Mouse (Mus musculus) right cerebral cortex, postnatal 36 days (tissue): ENCODE measurements around the gene Slmap.

ENCODE experiments used
- DNase-seq, 2 experiments: peaks; one replicate each; pipeline ENCODE4 v3.0.0; 2022; ENCODE audit warnings: low spot score in 2 of 2, mixed read lengths in 1 of 2

Slmap gene

DNA sequence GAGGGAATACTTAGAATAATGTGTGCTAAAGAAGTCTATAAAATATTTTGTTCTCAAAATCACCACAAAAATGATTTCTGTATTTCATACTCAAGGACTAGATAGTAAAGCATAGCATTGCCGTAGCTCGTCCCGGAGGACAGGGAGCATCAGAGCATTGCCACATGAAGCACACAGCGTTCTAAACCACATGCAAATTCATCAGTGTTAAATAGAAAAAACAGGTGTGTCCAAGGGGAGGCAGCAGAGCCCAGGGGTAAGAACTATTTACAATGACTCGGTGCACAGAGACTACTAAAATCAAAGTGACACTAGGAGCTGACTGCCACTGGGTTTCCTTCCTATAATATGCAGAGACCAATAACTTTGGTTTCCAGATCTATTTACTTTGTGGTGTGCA, 57.0 kb downstream of the Slmap start:
- DNase-seq: no peak

DNA sequence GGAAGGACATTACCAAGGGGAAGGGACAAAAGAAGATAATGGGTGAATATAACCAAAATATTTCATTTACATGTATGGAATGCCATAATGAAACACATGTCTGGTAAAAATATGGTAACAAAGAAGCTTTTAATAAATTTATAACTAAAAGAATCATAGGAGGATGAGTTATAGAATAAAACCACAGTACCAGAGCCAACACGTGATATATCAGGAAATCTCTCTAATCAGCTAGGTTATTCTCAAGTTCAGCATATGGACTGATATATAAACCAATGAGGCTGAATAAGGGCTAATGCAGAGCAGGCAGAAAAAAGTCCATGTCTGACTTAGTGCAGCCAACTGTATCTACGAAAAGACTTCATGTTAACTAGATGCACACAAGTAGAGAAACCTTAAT, 58.3 kb downstream of the Slmap start:
- DNase-seq: no peak

DNA sequence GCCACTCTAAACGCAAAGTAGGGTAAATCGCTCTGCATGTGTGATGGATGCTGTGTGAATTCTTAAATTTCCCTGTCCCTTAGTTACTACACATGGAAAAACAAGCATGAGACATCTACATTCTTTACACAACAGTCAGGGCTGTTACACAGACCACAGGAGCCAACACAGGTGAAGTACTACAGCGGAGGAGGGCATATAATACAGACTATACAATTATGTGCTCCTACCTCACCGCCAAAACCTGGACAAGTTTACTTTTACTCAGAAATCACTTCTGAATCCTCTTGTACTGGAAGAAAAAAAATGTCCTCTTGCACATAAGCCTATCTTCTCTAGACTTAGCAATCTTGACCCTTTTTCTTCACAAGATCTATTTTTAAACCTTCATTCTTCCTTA, 66.8 kb downstream of the Slmap start:
- DNase-seq: no peak

DNA sequence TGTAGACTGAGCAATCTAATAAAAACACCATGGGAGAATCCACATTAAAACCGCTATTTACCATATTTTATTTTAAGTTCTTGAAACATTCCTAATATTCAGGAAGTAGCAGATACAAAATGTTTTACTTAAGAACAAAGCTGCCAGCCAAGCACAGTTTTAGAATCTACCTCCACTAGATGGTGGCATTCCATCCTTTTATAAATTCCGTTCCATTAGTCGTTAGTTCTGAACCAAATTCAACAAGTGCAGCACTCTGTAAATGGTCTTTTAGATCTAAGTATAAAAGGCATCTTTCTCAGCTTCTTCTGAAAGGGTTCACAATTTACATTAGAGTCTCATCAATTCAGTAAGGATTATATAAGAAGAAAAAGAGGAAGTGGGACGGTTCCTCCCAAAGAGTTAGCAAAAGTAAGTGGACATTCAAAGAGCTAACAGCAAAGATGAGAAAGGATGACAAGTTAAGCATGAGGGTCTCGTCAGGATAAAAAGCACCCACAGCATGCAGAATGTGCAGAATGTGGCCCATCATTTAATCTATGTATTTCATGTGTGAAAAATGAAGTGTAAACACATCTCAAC, 68.1 kb downstream of the Slmap start:
- no peak for DNase-seq

DNA sequence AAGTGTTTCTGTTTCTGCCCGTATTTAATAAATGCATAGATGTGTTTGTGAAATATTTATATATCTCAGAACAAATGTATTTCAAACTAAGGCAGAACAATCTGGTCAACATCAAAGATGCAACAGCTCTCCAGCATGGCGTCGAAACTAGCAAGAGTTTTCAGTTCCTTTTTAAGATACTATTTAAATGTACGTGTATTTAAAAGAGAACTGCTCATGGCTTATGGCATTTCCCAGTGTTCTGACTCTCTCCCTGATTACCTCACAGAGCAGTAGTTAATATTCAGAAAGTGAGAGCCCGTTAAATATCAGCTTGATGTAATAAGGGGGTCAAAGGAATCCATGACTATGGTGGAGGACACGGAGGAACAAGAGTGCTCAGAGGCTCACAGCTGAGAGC, 68.8 kb downstream of the Slmap start:
- DNase-seq: no peak

DNA sequence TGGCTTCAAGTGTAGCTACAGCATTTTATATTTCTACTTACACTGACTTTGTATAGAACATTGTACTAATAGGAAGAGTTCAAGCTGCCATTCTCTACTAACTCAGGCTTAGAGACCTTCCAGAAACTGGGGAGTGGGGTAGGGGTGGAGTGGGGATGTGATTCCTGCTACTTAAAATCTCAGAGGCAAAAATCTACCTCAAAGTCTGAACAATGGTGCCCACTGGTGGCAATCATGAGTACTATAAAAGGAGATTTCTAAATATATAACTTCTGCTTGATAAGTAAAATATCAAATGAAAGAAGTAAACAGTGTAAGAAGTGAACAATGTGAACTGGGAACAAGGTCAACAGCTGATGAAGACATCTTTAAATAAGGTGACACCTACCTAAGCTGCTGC, 75.2 kb downstream of the Slmap start:
- no peak for DNase-seq

DNA sequence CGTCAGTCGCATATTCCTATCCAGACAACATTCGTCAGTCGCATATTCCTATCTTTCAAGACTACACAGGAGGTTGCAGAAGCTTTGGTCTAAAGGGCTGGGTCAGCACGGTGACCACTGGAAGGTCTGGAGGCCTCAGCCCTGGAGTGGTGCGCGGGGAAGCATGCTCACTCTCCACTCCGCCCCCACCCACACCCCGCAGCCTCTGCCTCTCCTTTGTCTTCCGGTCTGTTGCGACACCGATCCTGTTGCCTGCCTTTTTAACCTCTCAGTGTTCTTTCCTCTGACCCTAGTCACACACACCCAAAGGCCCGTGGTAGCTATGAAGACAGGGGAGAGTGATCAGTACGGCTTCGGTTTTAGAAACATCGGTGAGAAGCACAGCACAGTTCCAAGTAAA, 79.9 kb downstream of the Slmap start:
- DNase-seq: no peak

DNA sequence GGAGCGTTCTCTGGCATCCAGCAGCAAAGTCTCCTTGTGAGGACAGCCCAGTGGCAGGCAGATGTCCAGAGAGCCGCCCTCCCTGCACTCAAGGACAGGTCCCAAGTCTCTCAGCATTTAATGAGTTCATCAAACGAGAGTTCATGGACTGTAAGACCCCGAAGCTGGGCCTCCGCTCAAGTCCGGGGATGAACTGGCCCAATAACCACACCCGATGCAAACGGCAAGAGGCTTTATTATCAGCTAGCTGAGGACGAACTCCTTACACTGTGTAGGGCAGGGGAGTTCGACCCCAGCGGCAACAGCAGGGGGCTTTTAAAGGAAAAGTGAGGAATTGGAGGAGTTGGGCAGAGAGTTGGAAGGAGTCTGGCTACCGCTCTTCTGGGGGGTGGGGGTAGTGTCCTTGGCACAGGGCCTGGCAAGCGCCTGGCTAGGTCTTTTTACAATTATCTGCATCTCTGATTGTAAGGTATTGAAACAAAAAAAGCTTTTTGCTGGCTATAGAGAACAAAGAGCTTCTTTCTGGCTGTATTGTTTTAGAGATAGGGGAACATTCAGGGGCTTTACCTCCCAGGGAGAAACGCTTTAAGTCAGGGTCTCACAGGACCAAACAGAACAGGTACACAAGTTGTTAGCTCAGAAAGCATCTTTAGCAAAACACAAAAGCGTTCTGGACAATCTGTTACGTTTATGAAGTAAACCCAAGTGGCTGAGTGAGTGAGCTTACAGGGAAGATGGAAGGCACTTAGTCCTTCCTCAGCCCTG, 84.5 kb downstream of the Slmap start:
- DNase-seq: no peak

DNA sequence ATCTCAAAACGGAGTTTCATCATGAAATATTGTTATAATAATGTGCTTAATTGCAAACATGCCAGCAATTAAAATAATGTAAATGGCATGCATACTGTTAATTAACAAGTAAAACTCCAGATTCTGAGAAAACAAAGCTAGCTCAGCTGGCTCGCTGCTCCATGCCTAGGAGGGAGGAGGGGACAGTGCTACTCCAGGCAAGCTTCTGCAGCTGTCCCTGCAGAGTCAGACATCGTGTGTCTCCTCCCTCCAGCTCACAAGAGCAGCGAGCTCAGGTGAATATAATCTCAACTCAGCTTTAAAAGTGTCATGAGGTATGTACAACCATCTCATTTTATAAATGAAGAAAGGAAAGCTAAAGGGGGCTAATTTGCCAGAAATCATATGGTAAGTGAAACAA, 86.2 kb downstream of the Slmap start:
- DNase-seq: no peak

DNA sequence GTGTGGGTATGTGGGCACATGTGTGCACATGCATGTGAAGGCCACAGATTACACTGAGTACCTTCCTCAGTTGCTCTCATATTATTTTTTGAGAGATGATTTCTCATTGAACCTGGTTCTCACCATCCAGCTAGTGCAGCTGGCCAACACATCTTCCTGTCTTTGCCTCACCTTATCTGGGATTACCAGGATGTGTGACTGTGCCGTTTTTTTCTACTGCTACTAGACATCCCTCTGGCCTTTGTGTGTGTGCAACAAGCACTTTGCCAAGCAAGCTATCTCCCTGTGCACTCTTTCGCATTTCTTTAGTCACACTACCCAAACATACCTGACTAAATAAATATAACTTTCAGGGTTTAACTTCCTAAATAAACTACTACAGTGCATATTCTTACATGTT, 87.5 kb downstream of the Slmap start:
- no peak for DNase-seq

DNA sequence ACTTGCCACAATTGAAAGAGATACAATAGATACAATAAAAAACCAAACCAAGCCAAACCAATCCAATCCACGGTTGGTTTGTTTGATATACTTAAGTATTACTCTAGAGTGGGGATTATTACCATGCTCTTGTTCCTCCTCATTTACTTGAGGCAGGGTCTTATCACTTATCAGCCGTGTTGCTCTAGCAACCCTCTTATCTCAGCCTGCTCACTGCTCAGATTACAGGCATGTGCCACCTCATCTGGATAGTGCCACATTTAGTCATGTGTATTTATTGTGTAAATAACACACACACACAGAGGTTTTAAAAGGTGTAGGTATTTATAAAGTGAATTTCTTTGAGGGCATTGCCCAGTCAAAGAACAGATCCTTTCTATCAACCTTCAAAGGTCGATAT, 88.2 kb downstream of the Slmap start:
- DNase-seq: no peak

DNA sequence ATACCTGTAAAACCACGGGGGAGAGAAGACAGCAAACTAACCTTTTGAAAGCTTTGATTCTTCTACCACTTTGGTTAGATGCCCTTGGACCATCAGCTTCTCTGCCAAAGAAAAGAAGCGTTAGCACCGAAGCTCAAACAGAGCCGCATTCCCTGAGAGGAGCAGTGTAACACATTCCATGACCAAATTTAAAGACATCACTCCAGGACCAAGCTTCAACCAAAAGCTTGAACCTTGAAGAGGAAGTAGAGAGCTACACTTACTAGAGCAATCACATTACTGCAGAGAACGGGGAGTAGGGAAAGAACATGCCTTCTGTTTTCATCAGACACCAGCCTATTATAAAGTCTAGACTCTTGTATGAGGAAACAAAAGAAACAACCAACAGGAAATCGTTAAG, 92.2 kb downstream of the Slmap start:
- no peak for DNase-seq

DNA sequence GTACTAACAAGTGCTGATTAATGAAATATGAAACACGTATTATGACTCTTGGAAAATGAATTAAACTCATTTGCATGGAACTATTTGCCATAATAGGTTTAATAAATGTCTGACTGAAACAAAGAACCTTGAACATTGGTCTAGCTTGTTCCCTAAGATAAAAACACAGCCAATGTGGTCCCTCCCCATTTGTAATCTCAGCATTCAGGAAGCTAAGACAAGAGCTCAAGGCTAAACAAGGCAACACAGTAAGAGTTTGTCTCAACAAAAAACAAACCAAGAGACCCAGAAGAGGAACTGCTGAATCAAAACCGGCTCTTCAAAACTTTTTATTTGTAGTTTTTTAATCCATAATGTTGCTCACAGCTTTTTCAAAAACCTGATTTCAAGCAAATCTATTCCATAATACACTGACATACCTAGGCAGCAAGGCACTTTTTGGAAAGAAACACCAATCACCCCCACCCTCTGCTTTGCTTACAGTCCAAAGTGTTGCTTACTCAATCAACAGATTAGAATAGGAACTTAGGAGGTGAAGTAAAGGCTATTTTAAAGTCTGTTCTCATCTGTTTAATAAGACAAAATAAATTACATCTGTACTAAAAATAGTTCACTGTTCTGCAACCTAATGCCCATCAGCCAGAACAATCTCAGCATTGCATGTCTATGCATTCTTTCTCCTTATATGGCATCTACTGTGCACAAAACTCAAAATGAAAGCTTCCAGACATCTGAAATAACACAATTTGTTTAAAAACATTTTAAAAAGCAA, 93.5 kb downstream of the Slmap start:
- no peak for DNase-seq

DNA sequence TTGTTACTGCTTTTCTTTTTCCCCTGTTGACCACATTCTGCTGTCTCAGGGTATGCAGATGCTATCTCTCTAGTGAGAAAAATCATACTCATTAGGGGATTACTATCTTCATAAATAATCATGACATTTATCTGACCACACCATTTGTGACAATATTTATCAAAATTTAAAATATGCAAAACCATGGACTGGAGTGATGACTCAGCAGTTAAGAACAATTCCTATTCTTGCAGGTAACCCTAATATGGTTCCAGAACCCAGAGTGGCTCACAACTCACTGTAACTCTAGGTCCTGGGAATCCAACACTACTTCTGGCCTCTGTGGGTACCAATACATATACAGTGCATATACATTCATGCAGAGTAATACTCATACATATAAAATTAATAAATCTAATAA, 94.7 kb downstream of the Slmap start:
- DNase-seq: no peak

DNA sequence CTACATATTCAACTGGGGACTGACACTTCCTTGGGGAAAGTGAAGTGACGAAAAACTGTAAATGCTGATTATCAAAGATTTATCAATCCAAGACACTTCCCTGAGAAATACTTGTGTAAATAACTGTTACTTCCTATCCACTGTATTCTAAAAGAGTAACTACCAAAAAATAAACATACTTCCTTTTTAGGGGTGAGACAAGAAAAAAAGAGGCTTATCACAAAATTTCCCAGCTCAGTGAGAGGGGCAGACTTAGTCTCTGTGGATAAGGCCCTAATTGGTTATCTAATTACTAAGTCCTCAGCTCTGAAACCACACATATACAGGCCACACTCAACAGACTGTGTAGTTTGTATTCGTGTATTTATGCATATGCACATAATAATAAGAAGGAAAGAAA, 97.0 kb downstream of the Slmap start:
- no peak for DNase-seq

DNA sequence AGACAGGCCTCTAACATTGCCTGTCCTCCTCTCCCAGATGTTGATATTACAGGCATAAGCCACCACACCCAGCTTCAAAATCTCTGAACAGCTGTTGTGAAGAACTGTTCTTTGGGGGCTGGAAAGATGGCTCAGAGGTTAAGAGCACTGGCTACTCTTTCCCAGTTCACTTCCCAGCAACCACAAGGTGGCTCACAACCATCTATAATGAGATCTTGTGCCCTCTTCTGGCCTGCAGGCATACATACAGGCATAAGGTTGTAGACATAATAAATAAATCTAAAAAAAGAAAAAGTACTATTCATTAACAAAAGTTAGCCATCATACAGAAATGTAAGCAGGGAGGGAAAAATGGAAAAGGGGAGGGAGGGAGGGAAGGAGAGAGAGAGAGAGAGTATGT, 98.4 kb downstream of the Slmap start:
- no peak for DNase-seq

DNA sequence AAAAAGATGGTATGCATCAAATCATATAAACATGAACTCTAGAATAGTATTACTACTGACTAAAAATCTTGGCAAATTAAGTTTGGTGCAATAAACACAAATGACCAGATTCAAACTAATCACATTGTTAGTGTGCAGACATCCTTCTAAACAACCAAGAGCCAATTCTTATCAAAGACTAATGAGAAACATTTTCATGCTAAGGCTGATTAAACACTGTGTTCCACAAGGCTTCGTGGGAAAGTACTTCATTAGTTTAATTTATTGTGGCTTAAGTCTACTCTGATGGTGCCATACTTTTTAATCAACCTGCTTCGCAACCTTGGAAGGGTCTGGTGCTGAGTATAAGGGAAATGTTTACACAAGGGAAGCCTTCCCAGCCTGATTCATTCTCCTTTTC, 102.4 kb downstream of the Slmap start:
- no peak for DNase-seq

DNA sequence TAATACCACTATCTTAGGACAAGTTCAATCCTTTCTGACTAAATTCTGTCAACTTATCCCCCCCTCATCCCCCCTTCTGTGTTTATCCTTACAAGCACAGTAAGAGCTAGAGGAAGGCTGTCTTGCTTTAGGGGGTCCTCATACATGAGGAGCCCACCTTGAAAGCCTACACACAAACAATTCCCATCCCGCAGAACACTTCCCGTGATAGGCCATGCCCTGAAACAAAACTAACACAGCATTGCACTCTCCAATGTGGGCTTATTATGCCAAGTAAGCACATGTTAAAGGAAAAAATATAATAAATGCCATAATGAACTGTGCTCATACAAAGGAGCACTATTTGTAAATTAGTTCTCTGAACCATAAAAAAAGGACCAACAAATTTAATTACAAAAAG, 102.8 kb downstream of the Slmap start:
- no peak for DNase-seq

DNA sequence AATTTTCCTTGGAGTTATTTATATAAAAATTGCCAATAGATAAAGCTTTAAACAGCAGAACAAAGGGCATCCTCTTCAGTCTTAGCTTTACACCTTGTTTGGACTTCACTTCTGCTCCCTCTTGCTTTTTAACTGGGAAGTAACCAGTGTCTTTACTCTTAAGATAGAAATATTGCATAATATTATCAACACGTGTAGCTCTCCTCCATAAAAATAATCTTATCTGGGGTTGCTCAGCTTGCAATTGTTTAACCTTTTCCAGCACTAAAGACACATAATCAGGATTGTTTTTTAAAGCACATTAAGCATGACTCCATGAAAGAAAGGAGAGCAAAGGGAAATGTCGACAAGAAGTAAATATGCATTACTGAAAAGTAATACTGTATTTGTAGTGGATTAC, 114.5 kb downstream of the Slmap start:
- no peak for DNase-seq

DNA sequence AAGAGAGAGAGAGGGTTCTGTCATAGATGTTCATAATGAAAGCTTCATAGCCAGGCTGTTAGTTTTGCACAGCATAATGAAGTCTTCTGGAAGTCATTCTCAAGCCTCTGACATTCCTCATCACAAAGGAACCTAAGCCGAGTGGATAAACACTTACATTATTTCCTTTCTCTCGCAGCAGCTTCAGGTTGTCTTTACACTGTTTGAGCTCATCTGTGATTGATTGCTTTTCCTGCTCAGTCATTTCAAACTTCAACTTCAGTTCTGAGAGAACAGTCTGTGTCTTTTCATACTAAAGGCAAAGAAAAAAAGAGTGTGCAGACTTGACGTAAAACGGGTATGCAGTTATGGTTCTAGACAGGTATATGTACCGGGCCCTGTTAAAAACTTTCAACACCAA, 116.8 kb downstream of the Slmap start:
- no peak for DNase-seq

DNA sequence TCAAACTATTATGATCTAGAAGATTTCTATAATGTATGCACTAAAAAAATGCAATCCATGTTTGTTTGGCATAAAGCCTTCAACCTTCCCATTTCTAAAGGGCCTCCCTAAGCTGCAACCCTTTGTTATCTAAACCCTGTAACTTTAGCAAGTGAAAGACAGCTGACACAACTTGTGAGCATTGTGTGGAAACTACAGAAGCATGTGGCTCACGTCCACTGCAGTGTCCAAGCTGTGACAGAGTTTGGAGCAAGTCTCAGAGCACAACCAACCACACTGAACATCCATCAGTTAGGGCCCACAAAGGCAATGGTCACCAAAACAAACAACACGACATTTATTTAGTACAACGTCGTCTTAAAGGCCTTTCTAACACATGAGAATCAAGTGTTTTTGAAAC, 117.6 kb downstream of the Slmap start:
- DNase-seq: no peak

DNA sequence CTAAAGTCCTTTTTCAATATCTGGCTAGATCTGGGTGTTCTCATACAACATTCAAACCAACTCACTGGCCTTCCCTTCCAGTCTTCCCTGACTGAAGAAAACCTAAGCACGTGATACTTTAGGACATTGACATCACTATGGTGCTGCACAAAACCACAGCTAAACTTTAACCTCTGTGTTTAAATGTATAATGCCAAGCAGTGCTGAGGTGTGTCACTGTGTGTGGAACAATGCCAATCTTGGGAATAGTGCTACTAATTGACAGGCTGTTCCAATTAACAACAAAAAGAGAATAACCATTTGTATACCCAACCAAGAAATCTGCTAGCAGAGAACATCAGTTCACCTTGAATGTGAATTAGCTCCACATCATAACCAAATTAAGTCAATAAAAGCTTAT, 121.2 kb downstream of the Slmap start:
- DNase-seq: no peak

DNA sequence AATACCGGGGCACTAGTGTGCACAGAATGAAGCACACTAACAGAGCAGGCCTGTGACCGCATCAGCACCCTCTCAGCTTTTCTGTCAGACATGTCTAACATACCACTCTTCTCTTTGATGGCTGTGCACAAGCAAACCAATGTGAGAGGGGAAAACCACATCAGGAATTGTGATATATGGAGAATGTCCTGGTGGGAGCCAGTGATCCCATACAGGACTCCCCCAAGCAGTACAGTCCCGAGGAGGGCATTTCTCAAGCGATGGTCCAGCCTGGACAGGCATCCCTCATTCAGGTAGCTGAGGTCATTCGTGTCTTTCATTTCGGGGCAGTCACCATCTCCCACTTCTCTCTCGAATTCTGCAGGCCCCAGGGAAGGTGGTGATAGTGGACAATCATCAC, 128.0 kb downstream of the Slmap start:
- DNase-seq: no peak
